In the genomic region with DNA sequence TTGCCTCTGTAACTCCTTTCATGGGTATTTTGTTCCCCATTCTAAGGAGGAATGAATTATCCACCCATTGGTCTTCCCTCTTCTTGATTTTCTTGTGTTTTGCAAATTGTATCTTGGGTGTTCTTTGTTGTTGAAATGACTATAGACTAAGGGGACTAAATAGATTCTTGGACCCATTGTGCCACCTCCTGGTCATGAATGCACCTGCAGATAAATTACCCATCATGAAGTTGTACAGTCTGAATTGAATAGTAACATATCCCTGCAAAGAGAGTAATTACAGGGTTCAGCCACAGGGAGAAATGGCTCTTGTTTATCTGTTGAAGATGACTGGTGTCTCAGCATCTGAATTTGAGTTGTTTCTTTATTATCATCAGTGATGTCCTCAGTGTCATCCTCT, we compare ENCODE assay signal across 8 mouse cellular contexts.
DNase-seq lines count a peak whose midpoint lies in the region; ATAC-seq lines count a peak whose summit lies in the region.
"Not testable (repeated sequence)": the region's sequence is repeated elsewhere in the genome, so short reads cannot be mapped to it uniquely, and the experiment has no call there.

No protein-coding gene starts in this region.

- not testable (repeated sequence) for H3K27me3 ChIP-seq in splenic B cell, adult 2 months (ENCODE audit: control insufficient read depth, insufficient read depth, low read length, poor library complexity, severe bottlenecking)

- ATAC-seq in megakaryocyte progenitor cell, adult 5-6 weeks (replicated peaks; ENCODE audit: poor library complexity) = peak; percentile 86

- H3K4me3 ChIP-seq in ES-E14 (ENCODE audit: insufficient read depth in 1 of 2, low read depth in 1 of 2, low read length in 2 of 2, poor library complexity in 1 of 2, severe bottlenecking in 1 of 2) = not testable (repeated sequence)

- not testable (repeated sequence) for H3K9ac ChIP-seq in ES-E14 (ENCODE audit: insufficient read depth, low read depth, low read length, poor library complexity, severe bottlenecking)

- not testable (repeated sequence) for H3K36me3 ChIP-seq in ES-E14 (ENCODE audit: control insufficient read depth, insufficient read depth, low read length, poor library complexity, severe bottlenecking); splenic B cell, adult 2 months (ENCODE audit: control insufficient read depth, insufficient read depth, low read length, poor library complexity, severe bottlenecking)

- not testable (repeated sequence) for H3K4me1 ChIP-seq in ES-E14 (ENCODE audit: control insufficient read depth in 2 of 2, insufficient read depth in 2 of 2, low read length in 2 of 2, poor library complexity in 1 of 2)

- H3K27ac ChIP-seq in ES-E14 (ENCODE audit: insufficient read depth, low read depth, low read length, poor library complexity, severe bottlenecking) = not testable (repeated sequence)

- DNase-seq in 3T3-L1 (ENCODE audit: low read depth, low spot score) (peak; percentile 29), ES-E14 (ENCODE audit: low read depth, low spot score) (peak; percentile 54), R1 (ENCODE audit: low read depth, low spot score) (peak; percentile 66)
- DNase-seq in CD4-positive, CD25-positive, alpha-beta regulatory T cell, adult 2 months (ENCODE audit: low read depth, low spot score) = peak; percentile 50
- peak; percentile 27 for DNase-seq in induced T-regulatory cell, adult 2 months (ENCODE audit: low read depth)
- peak; percentile 26 for DNase-seq in splenic B cell, adult 2 months (ENCODE audit: low read depth, low spot score)
- DNase-seq in thymus, postnatal 14 days = peak; percentile 28

- in situ Hi-C loops in ES-E14 (cut with MboI; ENCODE audit: low sequenced_read_pairs in 2 of 2, unreplicated experiment in 2 of 2) = not testable (repeated sequence)

- H3K9me3 ChIP-seq in ES-E14 (ENCODE audit: control insufficient read depth, insufficient read depth, low read depth, low read length) = not testable (repeated sequence)
